Mouse (Mus musculus): ENCODE measurements at regions not wholly inside any gene's neighbourhood (a gene's known extent, or its start where the extent isn't known, plus 50 kb on each side); places are given as distances from the start of the nearest gene placed in this dataset.
A peak's percentile ranks its signal among the peaks of the same experiment; 100 is the strongest.

- DNase-seq (ENCODE audit: low read depth) = no peak
These were observed 77.8 kb upstream of the Sestd1 start for GRCm38 (mm10) chr2:77358176-77358575.

- DNase-seq (ENCODE audit: low read depth) = no peak
These were observed 76.4 kb upstream of the Sestd1 start for GRCm38 (mm10) chr2:77356798-77357197.

GRCm38 (mm10) chr2:77351987-77352628, 71.7 kb upstream of the Sestd1 start:
- no peak for DNase-seq (ENCODE audit: low read depth)

- DNase-seq (ENCODE audit: low read depth) = no peak
These were observed 66.6 kb upstream of the Sestd1 start for GRCm38 (mm10) chr2:77347027-77347426.

GRCm38 (mm10) chr2:77343736-77344440, 63.5 kb upstream of the Sestd1 start:
- DNase-seq (ENCODE audit: low read depth) = peak; percentile 9

GRCm38 (mm10) chr2:77342416-77342815, 62.0 kb upstream of the Sestd1 start:
- peak; percentile 1 for DNase-seq (ENCODE audit: low read depth)

GRCm38 (mm10) chr2:77341575-77342332, 61.4 kb upstream of the Sestd1 start:
- DNase-seq (ENCODE audit: low read depth) = peak; percentile 87

- DNase-seq (ENCODE audit: low read depth) = no peak
These were observed 59.7 kb upstream of the Sestd1 start for GRCm38 (mm10) chr2:77340076-77340475.

- DNase-seq (ENCODE audit: low read depth) = no peak
These were observed 57.5 kb upstream of the Sestd1 start for GRCm38 (mm10) chr2:77337786-77338406.

- no peak for DNase-seq (ENCODE audit: low read depth)
These were observed 56.9 kb upstream of the Sestd1 start for GRCm38 (mm10) chr2:77337318-77337717.

GRCm38 (mm10) chr2:77336810-77337209, 56.4 kb upstream of the Sestd1 start:
- no peak for DNase-seq (ENCODE audit: low read depth)

- no peak for DNase-seq (ENCODE audit: low read depth)
These were observed 54.3 kb upstream of the Sestd1 start for GRCm38 (mm10) chr2:77334706-77335105.

- no peak for DNase-seq (ENCODE audit: low read depth)
These were observed 53.1 kb upstream of the Sestd1 start for GRCm38 (mm10) chr2:77333394-77334079.
